Mouse (Mus musculus) stomach, embryonic 15.5 days (tissue): Measurements from ENCODE around the gene Tanc2. TPM values are rescaled to one million over a fixed set of nuclear protein-coding genes. Genes with fewer than 3 reads are reported as not detected.

Source experiments
- ATAC-seq: fragments of 200-750 bp; cut with Nextera tagmentation; 2 replicates; pipeline ENCODE4 v1.8.0; 2017; ENCODE audit warnings: low read depth, moderate number of reproducible peaks, moderate TSS enrichment; ENCODE audit not compliant: insufficient read depth, low FRiP score
- H3K27ac ChIP-seq: fragments of 300-500 bp; sonication (generic); 2 replicates; pipeline ENCODE4 v1.5.1; 2015; ENCODE audit warnings: mild to moderate bottlenecking, inconsistent platforms
- H3K27me3 ChIP-seq: fragments of 300-500 bp; sonication (generic); replicated peaks from 2 replicates; pipeline ENCODE4 v1.6.1; 2015; ENCODE audit warnings: inconsistent platforms
- H3K36me3 ChIP-seq: fragments of 300-500 bp; sonication (generic); 2 replicates; pipeline ENCODE4 v1.6.1; 2015; ENCODE audit warnings: inconsistent platforms
- H3K4me1 ChIP-seq: fragments of 300-500 bp; sonication (generic); 2 replicates; pipeline ENCODE4 v1.6.1; 2015; ENCODE audit warnings: inconsistent platforms
- H3K4me2 ChIP-seq: fragments of 300-500 bp; sonication (generic); 2 replicates; pipeline ENCODE4 v1.6.1; 2015; ENCODE audit warnings: mild to moderate bottlenecking, inconsistent platforms
- H3K4me3 ChIP-seq: fragments of 300-500 bp; sonication (generic); replicated peaks from 2 replicates; pipeline ENCODE4 v1.5.1; 2015; ENCODE audit warnings: inconsistent platforms
- H3K9ac ChIP-seq: fragments of 300-500 bp; sonication (generic); 2 replicates; pipeline ENCODE4 v1.6.1; 2015; ENCODE audit warnings: inconsistent platforms
- H3K9me3 ChIP-seq: fragments of 300-500 bp; sonication (generic); 2 replicates; pipeline ENCODE4 v1.6.1; 2016; ENCODE audit warnings: inconsistent platforms
- WGBS: fragments of 180-500 bp; shearing (Covaris S2); methylation state at CpG from one replicate; pipeline ENCODE4 v1.1.7; 2015; 5-methylcytosine and 5-hydroxymethylcytosine counted together
- microRNA-seq: library from miRNA; unstranded; fragments of <30 nt; microRNA quantifications from one replicate; pipeline ENCODE4, GENCODE M21; 2016
- polyA plus RNA-seq: library from polyadenylated mRNA; unstranded; fragments of >200 nt; fragmentation: Nextera tagmentation; extraction: Ambion mirVana; gene quantifications from 2 replicates; pipeline ENCODE4 v1.2.1, GENCODE M21; 2015

The Tanc2 gene
- polyA plus RNA-seq, 1 experiment from 2014 or later: 9.6 TPM

GRCm38 (mm10) chr11:105968948-105969347 is 379.2 kb downstream of the Tanc2 start:
- no peak overlapping the region for H3K27ac ChIP-seq
- no peaks in the 10 kb centered on the region for H3K9me3 ChIP-seq
- no peaks in the 10 kb centered on the region for H3K36me3 ChIP-seq
- H3K27me3 ChIP-seq: peaks cover 31% of the 10 kb centered on the region
- no peak for ATAC-seq
- no peak overlapping the region for H3K9ac ChIP-seq
- no peak overlapping the region for H3K4me3 ChIP-seq
- peaks cover 5% of the 10 kb centered on the region; the same call in 1 of the 2 replicates for H3K4me1 ChIP-seq
- no peak overlapping the region; the same call in 1 of the 2 replicates for H3K4me2 ChIP-seq
- WGBS: 46% methylated on average over 10 of the region's 10 CpGs

GRCm38 (mm10) chr11:105969516-105969915 is 379.7 kb downstream of the Tanc2 start:
- Histone ChIP-seq H3K4me3 (no peak overlapping the region), H3K27ac (no peak overlapping the region), H3K9ac (no peak overlapping the region), H3K4me2 (no peak overlapping the region), H3K27me3 (peaks cover 31% of the 10 kb centered on the region), H3K36me3 (no peaks in the 10 kb centered on the region), H3K4me1 (peaks cover 5% of the 10 kb centered on the region; the same call in 1 of the 2 replicates), H3K9me3 (no peaks in the 10 kb centered on the region)
- 45% methylated on average over 1 of the region's 1 CpGs for WGBS
- ATAC-seq: no peak

DNA sequence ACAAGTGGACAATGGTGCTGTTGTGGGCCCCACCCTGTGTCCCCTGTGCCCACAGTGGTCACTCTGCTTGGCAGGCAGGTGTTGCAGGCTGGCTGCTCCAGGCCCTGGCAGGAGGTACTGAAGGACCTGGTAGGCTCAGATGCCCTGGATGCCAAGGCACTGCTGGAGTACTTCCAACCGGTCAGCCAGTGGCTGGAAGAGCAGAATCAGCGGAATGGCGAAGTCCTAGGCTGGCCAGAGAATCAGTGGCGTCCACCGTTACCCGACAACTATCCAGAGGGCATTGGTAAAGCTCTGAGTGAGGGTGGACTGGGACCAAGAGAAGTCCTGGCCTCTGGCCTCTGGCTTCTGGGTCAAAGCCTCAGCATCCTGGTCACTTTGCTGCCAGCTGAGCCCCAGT is 384.8 kb downstream of the Tanc2 start:
- Histone ChIP-seq H3K27me3 (0 out of 2 replicates have a peak, but pooled peaks cover 3% of the 10 kb centered on the region), H3K9ac (no peak overlapping the region), H3K4me3 (no peak overlapping the region), H3K36me3 (no peaks in the 10 kb centered on the region), H3K9me3 (no peaks in the 10 kb centered on the region), H3K4me2 (no peak overlapping the region), H3K27ac (no peak overlapping the region), H3K4me1 (no peaks in the 10 kb centered on the region)
- ATAC-seq: no peak
- WGBS: 92% methylated on average over 6 of the region's 6 CpGs

DNA sequence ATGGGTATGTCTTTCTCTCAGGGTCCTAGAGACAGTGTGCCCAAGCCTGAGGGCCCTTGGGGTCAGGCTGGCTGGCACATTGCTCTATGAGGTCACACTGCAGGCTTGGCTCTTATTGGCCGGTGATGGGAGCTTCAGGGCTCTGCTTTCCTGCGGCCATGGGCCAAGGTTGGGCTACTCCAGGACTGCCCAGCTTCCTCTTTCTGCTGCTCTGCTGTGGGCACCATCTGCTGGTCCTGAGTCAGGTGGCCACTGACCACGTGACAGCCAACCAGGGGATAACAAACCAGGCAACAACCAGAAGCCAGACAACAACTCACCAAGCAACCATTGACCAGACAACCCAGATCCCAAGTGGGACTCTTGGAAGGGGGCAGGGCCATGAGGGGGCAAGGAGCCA is 385.3 kb downstream of the Tanc2 start:
- Histone ChIP-seq H3K4me1 (no peaks in the 10 kb centered on the region), H3K4me3 (no peak overlapping the region), H3K9ac (no peak overlapping the region), H3K4me2 (no peak overlapping the region), H3K27ac (no peak overlapping the region), H3K36me3 (no peaks in the 10 kb centered on the region), H3K9me3 (no peaks in the 10 kb centered on the region), H3K27me3 (0 out of 2 replicates have a peak, but pooled peaks cover 3% of the 10 kb centered on the region)
- WGBS: 67% methylated on average over 3 of the region's 3 CpGs
- ATAC-seq: no peak

- H3K36me3 ChIP-seq: no peaks in the 10 kb centered on the region
- no peak for ATAC-seq
- WGBS: 84% methylated on average over 5 of the region's 5 CpGs
Measured at GRCm38 (mm10) chr11:105975636-105976035, 385.9 kb downstream of the Tanc2 start.

GRCm38 (mm10) chr11:105978232-105978631 is 388.4 kb downstream of the Tanc2 start:
- Histone ChIP-seq H3K36me3 (no peaks in the 10 kb centered on the region), H3K4me3 (no peak overlapping the region), H3K27ac (no peak overlapping the region), H3K9me3 (no peaks in the 10 kb centered on the region), H3K27me3 (no peaks in the 10 kb centered on the region), H3K9ac (no peak overlapping the region), H3K4me2 (no peak overlapping the region), H3K4me1 (no peaks in the 10 kb centered on the region)
- 84% methylated on average over 2 of the region's 2 CpGs for WGBS
- no peak for ATAC-seq

More at GRCm38 (mm10) chr11:105975636-105976035, 385.9 kb downstream of the Tanc2 start:
- H3K27me3 ChIP-seq: 0 out of 2 replicates have a peak, but pooled peaks cover 3% of the 10 kb centered on the region
- H3K27ac ChIP-seq: no peak overlapping the region
- H3K9me3 ChIP-seq: no peaks in the 10 kb centered on the region
- no peaks in the 10 kb centered on the region for H3K4me1 ChIP-seq
- H3K4me3 ChIP-seq: no peak overlapping the region
- H3K9ac ChIP-seq: no peak overlapping the region
- no peak overlapping the region for H3K4me2 ChIP-seq

- no peaks in the 10 kb centered on the region for H3K36me3 ChIP-seq
- H3K4me2 ChIP-seq: no peak overlapping the region
- H3K9ac ChIP-seq: no peak overlapping the region
- ATAC-seq: no peak
- H3K4me1 ChIP-seq: no peaks in the 10 kb centered on the region
- H3K4me3 ChIP-seq: no peak overlapping the region
- no peaks in the 10 kb centered on the region for H3K9me3 ChIP-seq
- no peak overlapping the region for H3K27ac ChIP-seq
- no peaks in the 10 kb centered on the region for H3K27me3 ChIP-seq
- 59% methylated on average over 5 of the region's 5 CpGs for WGBS
Measured at GRCm38 (mm10) chr11:105978634-105979033, 388.8 kb downstream of the Tanc2 start.

Small RNA genes lying within 50 kb of the gene (microRNA-seq; reads per million reads assigned to microRNA genes)
- not detected for gene Gm23990

Other genes with a start within 250 kb of the Tanc2 start
- gene March10, start 133.3 kb upstream of the Tanc2 start, polyA plus RNA-seq: not detected in 2 replicates